Mouse (Mus musculus): ENCODE data around the gene Fam89b. TPM values are rescaled to one million over a fixed set of nuclear protein-coding genes. Genes with fewer than 3 reads are reported as not detected.
A peak's percentile ranks its signal among the peaks of the same experiment; 100 is the strongest.
"Not testable (repeated sequence)": the region's sequence is repeated elsewhere in the genome, so short reads cannot be mapped to it uniquely, and the experiment has no call there.

Gene Fam89b
- total and polyA plus RNA-seq, 3 experiments = 58.1 to 466 (median 68.4) TPM

GRCm38 (mm10) chr19:5713255-5713654 is 16.2 kb downstream of the Fam89b start:
- DNase-seq = no peak

DNA sequence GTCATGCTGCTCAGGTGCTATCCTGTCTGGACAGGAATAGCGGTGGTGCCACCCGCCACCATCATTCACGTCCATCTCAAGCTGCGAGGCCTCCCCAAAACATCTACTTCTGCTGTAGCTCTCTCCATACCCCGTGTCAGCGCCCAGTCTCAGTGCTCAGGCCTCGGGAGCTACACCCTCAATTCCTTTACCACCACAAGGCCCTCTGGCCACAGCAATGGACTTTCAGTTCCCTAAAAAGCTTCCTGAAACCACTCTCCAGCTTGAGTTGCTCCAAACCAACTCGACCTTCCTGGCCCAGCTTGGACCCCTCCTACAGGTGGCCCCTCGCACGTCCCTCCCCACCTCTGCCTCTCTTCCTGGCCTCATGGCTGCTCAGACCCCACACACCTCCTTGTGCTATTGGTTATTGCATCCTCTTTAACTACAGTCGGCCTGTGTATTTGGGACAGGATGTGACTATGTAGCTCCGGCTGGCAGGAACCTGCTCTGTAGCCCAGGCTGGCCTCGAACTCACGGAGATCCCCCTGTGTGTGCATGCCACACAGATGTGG is 17.5 kb downstream of the Fam89b start:
- DNase-seq = no peak

DNA sequence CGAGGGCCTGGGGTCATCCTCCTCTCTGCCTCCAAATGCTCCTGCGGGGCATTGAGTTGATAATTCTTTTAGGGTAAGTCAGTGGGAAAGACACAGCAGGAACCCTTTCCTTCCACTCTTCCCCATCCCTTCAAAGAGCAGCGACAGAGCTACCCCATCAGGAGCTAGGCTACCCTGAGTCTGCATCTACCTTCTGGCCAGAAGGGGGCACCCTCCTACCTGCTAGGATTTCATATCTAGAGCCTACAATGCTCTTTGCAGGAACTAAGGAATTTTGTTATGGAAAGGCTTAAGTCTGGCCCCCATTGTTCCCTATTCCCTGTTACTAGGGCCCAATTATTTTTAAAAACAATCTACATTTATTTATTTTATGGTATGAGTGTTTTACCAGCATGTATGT is 18.2 kb downstream of the Fam89b start:
- peak; percentile 72 for DNase-seq

GRCm38 (mm10) chr19:5710581-5710980 is 18.9 kb downstream of the Fam89b start:
- DNase-seq = no peak

- DNase-seq = no peak
Observed at GRCm38 (mm10) chr19:5710068-5710467, 19.4 kb downstream of the Fam89b start.

- DNase-seq = no peak
Observed at GRCm38 (mm10) chr19:5704801-5705571, 24.5 kb downstream of the Fam89b start.

GRCm38 (mm10) chr19:5704163-5704800 is 25.2 kb downstream of the Fam89b start, which contains the start of gene Kcnk7:
TSS of gene Kcnk7 (plus strand) at chr19:5704367.
- no peak for DNase-seq

DNA sequence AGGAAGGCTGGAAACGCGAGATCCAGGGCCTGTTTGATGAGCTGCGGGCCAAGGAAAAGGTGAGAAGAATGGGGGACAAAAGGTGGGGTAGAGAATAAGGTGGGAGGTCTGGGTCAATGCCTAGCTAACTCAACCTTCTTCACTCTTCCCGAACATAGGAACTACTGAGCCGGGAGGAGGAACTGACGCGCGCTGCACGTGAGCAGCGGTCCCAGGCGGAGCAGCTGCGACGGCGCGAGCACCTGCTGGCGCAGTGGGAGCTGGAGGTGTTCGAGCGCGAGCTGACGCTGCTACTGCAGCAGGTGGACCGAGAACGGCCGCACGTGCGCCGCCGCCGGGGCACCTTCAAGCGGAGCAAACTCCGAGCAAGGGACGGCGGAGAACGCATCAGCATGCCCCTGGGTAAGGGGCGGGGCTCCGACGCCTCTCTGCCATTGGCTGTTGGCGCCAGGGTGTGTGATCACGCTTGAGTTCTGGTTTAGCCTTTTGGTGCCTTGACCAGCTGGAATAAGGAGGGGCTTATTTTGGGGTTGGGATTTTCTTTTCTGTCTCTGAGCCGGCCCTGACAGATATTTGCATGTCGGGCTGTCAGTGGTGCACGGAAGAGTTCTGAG is 33.5 kb downstream of the Fam89b start:
- DNase-seq = no peak

DNA sequence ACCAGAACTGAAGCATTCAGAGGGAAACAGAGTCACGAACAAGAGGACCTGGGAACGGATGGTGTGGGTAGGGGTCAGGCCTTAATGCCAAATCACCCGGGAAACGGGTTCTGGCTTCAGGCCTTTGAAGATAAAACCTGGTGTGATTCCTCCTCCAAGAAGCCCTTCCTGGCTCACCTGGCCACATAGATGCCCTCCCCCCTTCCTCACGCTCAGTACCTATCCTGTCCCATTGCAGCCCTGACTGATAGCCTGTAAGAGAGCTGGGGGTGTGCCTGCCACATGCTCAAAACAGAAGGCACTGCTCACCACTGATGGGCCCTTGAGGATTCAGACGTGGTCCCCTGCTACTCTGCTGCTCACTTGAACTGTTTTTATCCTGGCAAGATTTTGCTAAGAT is 35.7 kb downstream of the Fam89b start:
- no peak for DNase-seq

GRCm38 (mm10) chr19:5692913-5693396 is 36.5 kb downstream of the Fam89b start:
- no peak for DNase-seq

- peak; percentile 75 for DNase-seq
Observed at GRCm38 (mm10) chr19:5692086-5692912, 37.2 kb downstream of the Fam89b start.

GRCm38 (mm10) chr19:5691601-5692000 is 37.9 kb downstream of the Fam89b start:
- no peak for DNase-seq

GRCm38 (mm10) chr19:5690343-5690735 is 39.1 kb downstream of the Fam89b start:
- DNase-seq = no peak

- DNase-seq = peak; percentile 94
Observed at GRCm38 (mm10) chr19:5689565-5690342, 39.7 kb downstream of the Fam89b start.

DNA sequence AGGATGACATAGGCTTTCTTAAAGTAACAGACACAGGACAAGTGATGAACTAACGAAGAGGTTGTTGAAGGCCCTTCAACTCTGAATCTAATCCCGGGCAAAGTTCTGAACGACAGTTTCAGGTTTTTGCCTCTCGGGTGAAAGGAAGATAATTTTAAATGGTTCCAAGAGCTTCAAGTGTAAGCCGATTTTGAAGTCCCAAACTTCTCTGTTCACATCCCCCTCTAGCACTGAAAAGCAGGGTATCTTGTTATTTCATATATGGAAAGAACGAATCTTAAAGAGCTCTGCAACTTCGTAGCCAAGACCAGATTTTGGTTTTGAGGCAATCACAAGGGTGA is 40.4 kb downstream of the Fam89b start:
- DNase-seq = no peak

DNA sequence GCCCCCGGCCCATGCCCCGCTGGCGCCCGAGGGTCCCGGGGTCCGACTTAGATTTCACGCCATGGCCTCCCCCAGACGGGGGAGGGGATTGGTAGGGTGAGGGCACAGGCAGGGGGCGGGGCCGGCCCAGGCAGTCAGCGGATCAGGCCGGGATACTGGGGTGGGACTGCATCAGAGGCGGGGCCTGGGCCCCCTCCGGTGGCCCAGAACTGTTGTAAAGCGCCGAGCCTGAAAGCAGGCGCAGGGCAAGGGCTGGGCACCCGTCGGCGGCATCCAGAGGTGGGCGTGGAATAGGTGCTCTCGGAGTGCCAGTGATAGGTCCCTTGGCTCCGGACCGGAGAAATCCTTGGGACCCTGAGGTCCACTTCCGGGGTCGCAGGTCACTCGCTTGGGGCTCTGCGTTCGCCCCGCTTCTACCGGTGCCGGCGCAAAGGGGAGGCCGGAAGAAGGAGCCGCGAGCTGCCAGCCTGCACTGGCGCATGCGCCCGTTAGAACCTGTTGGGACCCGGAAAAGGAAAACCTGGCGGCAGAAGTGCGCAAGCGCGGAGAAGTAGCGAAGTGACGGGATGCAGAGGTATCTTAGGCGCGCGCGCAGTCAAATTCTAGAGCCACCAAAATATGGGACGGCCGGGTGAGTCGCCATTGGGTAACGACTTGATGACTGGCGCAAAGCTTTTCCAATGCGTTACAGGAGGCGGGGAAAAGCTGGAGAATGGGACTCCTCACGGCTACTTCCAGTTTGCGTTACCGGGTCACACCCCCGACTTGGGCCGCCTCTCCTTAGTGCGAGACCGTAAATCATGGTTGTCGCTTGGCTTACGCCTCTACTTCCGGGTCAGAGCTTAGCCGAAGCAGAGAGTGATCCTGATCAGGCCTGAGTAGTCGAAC is 41.0 kb downstream of the Fam89b start, which contains the start of the genes Map3k11 and Pcnx3:
TSS of gene Map3k11 (plus strand) at position 543 of the 888 bp plus-strand sequence.
TSS of gene Pcnx3 (minus strand) at position 709 of the 888 bp plus-strand sequence.
- DNase-seq = peak; percentile 98

GRCm38 (mm10) chr19:5687738-5688137 is 41.7 kb downstream of the Fam89b start:
- no peak for DNase-seq

- not testable (repeated sequence) for DNase-seq
Observed at GRCm38 (mm10) chr19:5686954-5687353, 42.5 kb downstream of the Fam89b start.

DNA sequence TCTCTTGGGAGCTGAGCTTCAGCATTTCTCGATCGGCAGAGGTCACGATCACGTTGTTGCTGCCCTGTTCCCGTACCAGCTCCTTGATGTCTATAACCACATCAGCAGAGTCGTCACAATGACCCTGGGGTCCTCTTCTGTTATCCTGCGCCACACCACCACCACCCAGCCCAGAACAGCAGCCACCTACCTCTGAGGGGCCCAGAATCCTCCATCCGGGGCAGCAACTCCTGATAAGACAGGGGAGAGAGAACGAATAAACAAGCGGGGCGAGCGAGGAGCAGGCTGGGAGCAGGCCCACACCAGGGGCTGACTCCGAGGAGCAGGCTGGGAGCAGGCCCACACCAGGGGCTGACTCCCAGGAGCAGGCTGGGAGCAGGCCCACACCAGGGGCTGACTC is 43.0 kb downstream of the Fam89b start:
- no peak for DNase-seq

DNA sequence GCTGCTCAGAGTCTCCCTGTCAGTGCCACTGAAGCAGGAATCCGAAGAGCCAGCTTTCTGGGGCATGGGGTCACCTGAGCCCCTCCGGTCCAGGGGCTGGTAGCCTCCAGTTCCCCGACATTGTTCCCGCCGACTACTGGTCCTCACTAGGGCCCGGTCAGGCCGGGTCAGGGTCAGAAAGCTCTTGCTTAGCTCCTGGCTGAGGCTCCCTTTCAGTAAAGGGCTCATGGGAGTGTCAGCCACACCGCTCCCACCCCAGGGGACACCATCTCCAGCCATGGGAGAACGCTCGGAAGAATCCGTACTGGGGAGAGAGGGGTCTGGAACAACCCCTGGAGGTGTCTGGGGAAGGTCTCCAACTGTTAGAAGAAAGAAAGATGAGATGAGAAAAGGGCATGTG is 43.6 kb downstream of the Fam89b start:
- no peak for DNase-seq

Data from adrenal gland, adult 2 months (tissue).